In genomic region chr13:113901001-113901545, GRCm38 (mm10) we compare ENCODE assay signal across 15 mouse cellular contexts.
A peak's percentile ranks its signal among the peaks of the same experiment; 100 is the strongest.
DNase-seq lines count a peak whose midpoint lies in the region; ATAC-seq and TF ChIP-seq lines count a peak whose summit lies in the region.
"Had no signal": no experiment of that assay in that cellular context is flagged by ENCODE, and none has a peak within 500 bp of the region (broad histone marks: within the 10 kb centered on the region; RNA-seq: fewer than 3 reads in every experiment).

No protein-coding gene starts in this region.

- intact Hi-C loops in gastrocnemius, adult 2 months (cut with DNase I), result no loop called here

- DNase-seq in gastrocnemius, adult 2 months, result peak; percentile 31
- DNase-seq in gastrocnemius, postnatal 4 days (ENCODE audit: low spot score in 2 of 2), result no peak
- DNase-seq in lung, embryonic 14.5 days, result peak; percentile 19
- no peak for DNase-seq in lung, postnatal 4 days
- peak; percentile 57 to 70 for DNase-seq in adrenal gland, postnatal 36 days
- DNase-seq in kidney, postnatal 4 days, result peak; percentile 57 to 62
- DNase-seq: cerebellum, adult 9-11 months; midbrain, embryonic 14.5 days; thymus, adult 2 months had no signal

- no peak for TF ChIP-seq CTCF in gastrocnemius, adult 2 months (IDR thresholded peaks at IDR 0.05)
- TF ChIP-seq CTCF in lung, embryonic 14.5 days (IDR thresholded peaks at IDR 0.05; ENCODE audit: low read depth), result no peak

- H3K4me2 ChIP-seq in lung, embryonic 14.5 days, result no peak overlapping the region
- no peak overlapping the region for H3K4me2 ChIP-seq in midbrain, embryonic 16.5 days (ENCODE audit: low read length)
- no peak overlapping the region for H3K4me2 ChIP-seq in neural tube, embryonic 15.5 days
- H3K4me2 ChIP-seq: limb, embryonic 13.5 days had no signal

- 56% methylated on average over 11 of the region's 11 CpGs for WGBS in lung, embryonic 14.5 days
- 93% methylated on average over 11 of the region's 11 CpGs for WGBS in midbrain, embryonic 16.5 days
- 94% methylated on average over 11 of the region's 11 CpGs for WGBS in neural tube, embryonic 15.5 days

- H3K27ac ChIP-seq in gastrocnemius, adult 2 months, result peak overlapping the region; percentile 62; the same call in 1 of the 2 replicates
- no peak overlapping the region for H3K27ac ChIP-seq in lung, embryonic 14.5 days (ENCODE audit: low read depth)
- H3K27ac ChIP-seq in midbrain, embryonic 16.5 days (ENCODE audit: low read length), result no peak overlapping the region
- H3K27ac ChIP-seq in neural tube, embryonic 15.5 days (replicated peaks), result no peak overlapping the region
- H3K27ac ChIP-seq: embryonic facial prominence, embryonic 10.5 days; hindbrain, embryonic 10.5 days; limb, embryonic 13.5 days had no signal

- no peaks in the 10 kb centered on the region for H3K9me3 ChIP-seq in lung, embryonic 14.5 days (ENCODE audit: low read depth, low read length)
- no peaks in the 10 kb centered on the region for H3K9me3 ChIP-seq in midbrain, embryonic 16.5 days (replicated peaks; ENCODE audit: control insufficient read depth, low read length, poor library complexity, severe bottlenecking)
- H3K9me3 ChIP-seq in neural tube, embryonic 15.5 days (replicated peaks), result no peaks in the 10 kb centered on the region
- H3K9me3 ChIP-seq: embryonic facial prominence, embryonic 10.5 days; hindbrain, embryonic 10.5 days; limb, embryonic 13.5 days had no signal

- no peak for ATAC-seq in lung, embryonic 14.5 days (ENCODE audit: insufficient read depth)
- ATAC-seq in midbrain, embryonic 16.5 days, result no peak
- ATAC-seq in neural tube, embryonic 15.5 days (ENCODE audit: low FRiP score), result no peak
- ATAC-seq: intestine, postnatal 0 days had no signal

- H3K36me3 ChIP-seq in lung, embryonic 14.5 days (ENCODE audit: insufficient read depth), result no peaks in the 10 kb centered on the region
- H3K36me3 ChIP-seq in midbrain, embryonic 16.5 days (ENCODE audit: control insufficient read depth, insufficient read depth, low read length), result no peaks in the 10 kb centered on the region
- H3K36me3 ChIP-seq in neural tube, embryonic 15.5 days, result no peaks in the 10 kb centered on the region
- H3K36me3 ChIP-seq: embryonic facial prominence, embryonic 10.5 days; hindbrain, embryonic 10.5 days; limb, embryonic 13.5 days had no signal

- no peaks in the 10 kb centered on the region for H3K4me1 ChIP-seq in lung, embryonic 14.5 days (ENCODE audit: insufficient read depth)
- H3K4me1 ChIP-seq in midbrain, embryonic 16.5 days (ENCODE audit: control insufficient read depth, insufficient read depth, low read length), result 0 out of 2 replicates have a peak, but pooled peaks cover 4% of the 10 kb centered on the region
- no peaks in the 10 kb centered on the region for H3K4me1 ChIP-seq in neural tube, embryonic 15.5 days
- H3K4me1 ChIP-seq: hindbrain, embryonic 10.5 days had no signal

- H3K27me3 ChIP-seq in lung, embryonic 14.5 days (ENCODE audit: insufficient read depth, low read length), result no peaks in the 10 kb centered on the region
- no peaks in the 10 kb centered on the region for H3K27me3 ChIP-seq in midbrain, embryonic 16.5 days (ENCODE audit: control insufficient read depth, insufficient read depth, low read depth, low read length)
- H3K27me3 ChIP-seq in neural tube, embryonic 15.5 days (replicated peaks), result no peaks in the 10 kb centered on the region
- H3K27me3 ChIP-seq: limb, embryonic 13.5 days had no signal

- no peak overlapping the region for H3K9ac ChIP-seq in lung, embryonic 14.5 days
- H3K9ac ChIP-seq in midbrain, embryonic 16.5 days (ENCODE audit: low read depth, low read length), result no peak overlapping the region
- no peak overlapping the region for H3K9ac ChIP-seq in neural tube, embryonic 15.5 days (replicated peaks)
- H3K9ac ChIP-seq: limb, embryonic 13.5 days had no signal

- H3K4me3 ChIP-seq in gastrocnemius, adult 2 months, result no peak overlapping the region
- no peak overlapping the region for H3K4me3 ChIP-seq in lung, embryonic 14.5 days (ENCODE audit: low read depth, low read length)
- no peak overlapping the region for H3K4me3 ChIP-seq in midbrain, embryonic 16.5 days (ENCODE audit: low read depth, low read length)
- no peak overlapping the region for H3K4me3 ChIP-seq in neural tube, embryonic 15.5 days (replicated peaks)
- H3K4me3 ChIP-seq: embryonic facial prominence, embryonic 10.5 days; hindbrain, embryonic 10.5 days; limb, embryonic 13.5 days had no signal

Comparison
In these comparisons a context has a peak if more than half of its experiments do, and no peak if none do; other contexts are left out.
1. DNase-seq: peak in gastrocnemius, adult 2 months (single experiment), lung, embryonic 14.5 days (single experiment), adrenal gland, postnatal 36 days (2 of 2) and kidney, postnatal 4 days (2 of 2); none in gastrocnemius, postnatal 4 days (0 of 2) and lung, postnatal 4 days (0 of 2).